Mouse (Mus musculus) embryonic fibroblast, embryonic 13.5 days (primary cell): ENCODE measurements around the gene Upk1b. TPM values are rescaled to one million over a fixed set of nuclear protein-coding genes. Genes with fewer than 3 reads are reported as not detected.
A peak's percentile ranks its signal among the peaks of the same experiment; 100 is the strongest.

Experiments
- H3K27ac ChIP-seq: 2 replicates; pipeline ENCODE4 v1.5.1; 2012; ENCODE audit warnings: low read length, control low read depth, inconsistent platforms; ENCODE audit not compliant: insufficient read depth
- H3K4me1 ChIP-seq: 2 replicates; pipeline ENCODE4 v1.6.1; 2011; ENCODE audit warnings: low read length; ENCODE audit not compliant: control insufficient read depth, insufficient read depth
- H3K4me3 ChIP-seq: 2 replicates; pipeline ENCODE4 v1.5.1; 2011; ENCODE audit warnings: mild to moderate bottlenecking, control low read depth, low read length; ENCODE audit not compliant: insufficient read depth
- CTCF ChIP-seq: IDR thresholded peaks from 2 replicates; pipeline ENCODE4 v1.5.1; 2011; ENCODE audit warnings: mild to moderate bottlenecking, control low read depth, low read length, moderate library complexity, borderline replicate concordance; ENCODE audit not compliant: insufficient read depth
- POLR2A ChIP-seq: IDR thresholded peaks from 2 replicates; pipeline ENCODE4 v1.6.1; 2011; ENCODE audit warnings: low read depth, mild to moderate bottlenecking, control low read depth, low read length, moderate library complexity
- polyA plus RNA-seq: library from polyadenylated mRNA; stranded (reverse); fragments of >200 nt; gene quantifications from 2 replicates; pipeline ENCODE4 v1.2.4, GENCODE M21; 2011; ENCODE audit warnings: low read depth; ENCODE audit not compliant: missing spikeins, insufficient read length

Gene Upk1b
- polyA plus RNA-seq, 1 experiment: 1.5 TPM

DNA sequence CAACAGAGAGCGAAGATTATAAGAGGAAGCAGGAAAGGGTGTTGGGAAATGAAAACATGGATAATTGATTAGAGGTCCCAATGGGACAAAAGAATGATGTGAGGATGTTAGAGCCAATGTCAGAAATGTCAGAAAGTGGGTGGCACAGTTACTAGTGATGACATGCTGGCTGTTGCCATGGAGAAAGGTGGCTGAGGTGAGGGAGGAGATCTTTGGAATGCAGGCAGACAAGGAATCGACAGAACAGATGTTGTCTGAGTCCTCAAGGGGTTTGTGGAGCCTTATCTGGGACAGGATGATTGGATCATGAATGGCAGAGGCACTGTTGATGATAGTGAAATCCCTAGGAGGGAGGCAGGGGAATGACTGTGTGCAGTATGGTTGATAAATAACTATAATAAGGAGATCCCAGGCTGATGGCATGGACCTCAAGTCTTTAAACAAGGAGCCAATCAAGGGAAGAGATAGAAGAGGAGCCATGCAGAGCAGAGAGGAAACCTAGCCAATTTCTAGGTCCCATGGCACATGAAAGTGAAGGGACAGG lies 17.5 kb downstream of the Upk1b start:
- TF ChIP-seq CTCF: no peak
- no peak for TF ChIP-seq POLR2A
- Histone ChIP-seq H3K4me1 (peaks cover 5% of the 10 kb centered on the region; the same call in 1 of the 2 replicates), H3K4me3 (no peak overlapping the region), H3K27ac (peak overlapping the region; percentile 6; the same call in 1 of the 2 replicates)

DNA sequence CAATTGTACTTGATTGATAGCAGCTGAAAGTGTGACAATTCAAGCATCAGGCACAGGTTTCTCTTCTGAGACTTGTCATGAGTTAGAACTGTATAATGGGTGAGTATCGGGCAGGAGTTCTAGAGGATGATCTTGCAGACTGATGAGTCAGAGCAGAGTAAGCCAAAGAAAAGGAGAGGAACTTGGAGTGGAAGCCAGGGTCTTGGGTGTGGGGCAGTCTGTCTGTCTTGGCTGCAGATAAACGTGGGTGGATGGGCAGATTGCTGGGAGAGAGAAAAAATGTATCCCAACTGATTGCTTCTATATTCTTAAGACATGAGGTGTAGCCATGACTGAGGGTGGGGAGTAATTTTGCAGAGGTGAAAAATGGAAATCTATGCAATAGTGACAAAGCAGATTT lies 18.2 kb downstream of the Upk1b start:
- TF ChIP-seq CTCF: no peak
- TF ChIP-seq POLR2A: no peak
- Histone ChIP-seq H3K4me3 (no peak overlapping the region), H3K4me1 (peaks cover 5% of the 10 kb centered on the region; the same call in 1 of the 2 replicates), H3K27ac (0 out of 2 replicates have a peak overlapping the region, but pooled peaks have one; percentile 23)

DNA sequence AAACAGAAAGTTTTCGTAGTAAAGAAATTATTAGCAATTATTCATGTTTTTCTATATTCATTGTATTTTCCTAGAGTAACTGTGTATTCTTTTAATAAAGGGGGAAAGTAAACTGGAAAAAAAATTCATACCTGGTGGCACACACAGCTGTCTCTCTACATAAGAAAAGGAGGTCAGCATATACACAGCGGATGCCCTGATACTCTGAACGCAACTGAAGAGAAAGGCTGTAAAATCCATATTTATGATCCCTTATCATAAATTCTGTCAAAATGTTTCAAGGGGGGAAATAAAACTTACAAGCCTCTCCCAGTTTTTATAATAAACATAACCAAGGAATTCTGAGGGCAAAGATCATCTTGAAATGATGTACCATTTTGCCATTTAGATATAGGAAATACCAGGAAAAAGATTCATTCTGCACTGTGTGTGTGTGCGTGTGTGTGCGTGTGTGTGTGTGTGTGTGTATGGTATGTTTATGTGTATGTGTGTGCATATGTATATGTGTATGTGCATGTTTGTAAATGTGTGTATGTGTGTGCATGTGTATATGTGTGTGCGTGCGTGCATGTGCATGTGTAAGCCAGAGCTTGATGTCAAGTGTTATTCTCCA lies 19.1 kb downstream of the Upk1b start:
- Histone ChIP-seq H3K27ac (no peak overlapping the region), H3K4me1 (peaks cover 5% of the 10 kb centered on the region; the same call in 1 of the 2 replicates), H3K4me3 (no peak overlapping the region)
- TF ChIP-seq CTCF (no peak), POLR2A (no peak)

GRCm38 (mm10) chr16:38776342-38776741 lies 23.8 kb downstream of the Upk1b start:
- Histone ChIP-seq H3K4me1 (no peaks in the 10 kb centered on the region), H3K27ac (no peak overlapping the region), H3K4me3 (no peak overlapping the region)
- no peak for TF ChIP-seq POLR2A
- no peak for TF ChIP-seq CTCF

GRCm38 (mm10) chr16:38774964-38775746 lies 25.0 kb downstream of the Upk1b start:
- Histone ChIP-seq H3K27ac (no peak overlapping the region), H3K4me3 (no peak overlapping the region), H3K4me1 (no peaks in the 10 kb centered on the region)
- TF ChIP-seq POLR2A: no peak
- TF ChIP-seq CTCF: no peak

DNA sequence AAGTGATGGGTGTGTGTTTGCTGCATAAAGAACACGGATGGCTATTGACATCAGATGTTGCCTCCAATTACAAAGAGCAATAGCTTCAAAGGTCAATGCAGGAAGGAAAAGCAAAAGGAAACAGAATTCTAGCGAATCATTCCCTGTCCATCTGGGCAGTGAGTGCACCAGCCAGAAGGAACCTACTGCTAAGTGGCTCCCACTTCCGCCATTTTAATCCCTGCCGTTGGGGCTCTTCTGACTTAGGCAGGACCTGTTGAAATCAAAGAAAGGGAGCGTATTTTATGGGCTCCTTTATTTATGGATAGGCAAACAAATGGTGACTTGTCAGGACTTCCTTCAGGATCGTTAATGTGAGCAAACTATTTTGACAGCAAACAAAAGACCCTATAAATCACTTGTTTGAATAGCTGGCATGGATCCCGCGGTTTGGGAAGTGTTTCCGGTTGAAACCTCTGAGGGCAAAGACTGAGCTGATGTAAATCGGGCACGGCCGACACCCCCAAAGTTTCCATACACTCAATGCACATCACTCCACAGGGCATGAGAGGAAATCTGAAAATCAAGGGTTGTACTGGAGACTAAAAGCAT lies 27.1 kb downstream of the Upk1b start:
- TF ChIP-seq POLR2A (no peak), CTCF (no peak)
- Histone ChIP-seq H3K4me1 (no peaks in the 10 kb centered on the region), H3K27ac (no peak overlapping the region)

GRCm38 (mm10) chr16:38771145-38771544 lies 29.0 kb downstream of the Upk1b start:
- Histone ChIP-seq H3K4me1 (no peaks in the 10 kb centered on the region), H3K27ac (no peak overlapping the region), H3K4me3 (no peak overlapping the region)
- TF ChIP-seq CTCF (no peak), POLR2A (no peak)

More for the DNA sequence above, 27.1 kb downstream of the Upk1b start:
- no peak overlapping the region for H3K4me3 ChIP-seq

GRCm38 (mm10) chr16:38769529-38769928 lies 30.6 kb downstream of the Upk1b start:
- H3K27ac ChIP-seq: no peak overlapping the region
- no peak overlapping the region for H3K4me3 ChIP-seq
- no peaks in the 10 kb centered on the region for H3K4me1 ChIP-seq
- TF ChIP-seq POLR2A (no peak), CTCF (no peak)

GRCm38 (mm10) chr16:38768386-38768785 lies 31.7 kb downstream of the Upk1b start:
- TF ChIP-seq CTCF (no peak), POLR2A (no peak)
- Histone ChIP-seq H3K27ac (no peak overlapping the region), H3K4me3 (no peak overlapping the region), H3K4me1 (no peaks in the 10 kb centered on the region)
